Mouse (Mus musculus): ENCODE data around the gene Pogz.
"Not testable (repeated sequence)": the region's sequence is repeated elsewhere in the genome, so short reads cannot be mapped to it uniquely, and the experiment has no call there.

The Pogz gene

DNA sequence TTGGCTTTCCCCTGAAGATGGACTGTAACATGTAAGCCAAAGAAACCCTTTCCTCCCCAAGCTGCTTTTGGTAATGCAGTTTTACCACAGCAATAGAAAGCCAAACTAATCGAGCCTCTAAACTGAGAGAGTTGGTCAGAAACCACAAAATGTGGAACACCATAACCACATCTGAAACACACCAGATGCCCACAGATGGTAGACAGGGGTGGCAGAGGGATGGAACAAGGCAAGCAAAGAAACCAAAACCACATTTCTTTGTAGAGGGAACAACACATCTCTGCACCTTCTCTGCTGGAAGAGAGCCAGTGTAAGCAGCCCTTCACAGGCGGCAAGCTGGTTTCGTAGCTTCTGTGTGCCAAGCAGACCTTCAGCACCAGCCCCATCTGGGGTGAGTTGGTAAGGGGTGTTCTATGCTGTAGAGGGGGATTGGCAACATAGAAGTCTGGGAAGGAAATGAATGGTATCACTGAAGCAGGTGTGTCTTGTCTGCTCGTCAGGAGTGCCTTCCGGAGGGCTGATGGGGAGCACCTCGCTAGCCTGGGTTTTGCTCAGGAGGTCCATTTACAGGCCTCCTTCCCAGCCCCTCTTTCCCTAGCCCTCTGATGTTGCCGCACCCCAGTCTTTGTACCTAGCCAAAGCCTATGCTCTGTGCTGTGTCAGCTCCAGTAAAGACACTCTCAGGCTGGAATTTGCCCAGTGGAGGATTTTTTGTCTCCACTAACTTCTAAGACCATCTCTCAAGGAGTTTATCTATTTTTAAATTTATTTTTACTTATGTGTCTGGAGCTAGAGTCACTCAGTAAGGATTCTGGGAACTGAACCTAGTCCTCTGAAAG, 78.8 kb downstream of the Pogz start:
- no peak for DNase-seq (ENCODE audit: low spot score)

DNA sequence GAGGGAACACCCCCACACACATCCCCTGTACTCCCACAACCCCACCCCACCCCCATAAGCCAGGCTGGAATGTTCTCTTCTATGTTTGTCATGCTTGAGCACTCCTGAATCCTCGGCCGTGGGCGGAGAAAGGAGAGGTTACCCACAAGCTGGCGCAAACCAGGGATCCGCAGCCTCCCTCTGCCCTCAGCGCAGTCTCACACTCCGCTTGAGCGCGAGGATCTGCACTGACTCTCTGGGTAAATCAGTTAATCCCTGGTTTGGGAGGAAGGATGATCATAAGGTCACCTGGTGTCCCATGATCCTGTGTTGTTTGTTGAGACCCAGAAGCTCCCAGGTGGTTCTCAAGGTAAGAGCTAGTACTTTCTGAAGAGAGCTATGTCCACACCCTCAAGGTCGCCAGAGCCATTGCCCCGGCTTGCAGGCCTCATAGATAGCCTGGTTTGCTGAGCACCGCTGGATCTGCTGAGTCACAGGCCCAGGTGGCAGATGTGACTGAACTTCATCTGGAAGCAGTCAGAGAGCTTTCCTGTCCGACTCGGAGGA, 80.5 kb downstream of the Pogz start:
- DNase-seq (ENCODE audit: low spot score), result no peak

DNA sequence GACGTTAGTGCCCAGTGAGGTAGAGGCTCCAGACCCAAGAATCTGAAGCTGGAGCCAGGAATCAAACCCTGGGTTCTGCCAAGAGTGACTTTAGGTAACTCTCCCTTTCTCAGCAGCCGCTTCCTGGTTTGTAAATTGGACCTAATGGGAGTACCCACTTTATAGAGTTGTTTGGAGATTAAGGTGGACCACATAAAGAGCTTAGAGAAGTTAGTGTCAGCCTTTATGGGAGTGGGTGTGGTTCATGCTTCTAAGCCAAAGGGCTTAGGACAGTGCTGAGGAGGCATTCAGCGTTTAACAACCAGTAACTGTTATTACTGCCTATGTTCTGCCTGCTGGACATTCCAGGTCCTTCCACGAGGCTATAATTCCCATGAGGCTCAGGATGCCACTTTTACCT, 81.5 kb downstream of the Pogz start:
- DNase-seq (ENCODE audit: low spot score), result no peak

DNA sequence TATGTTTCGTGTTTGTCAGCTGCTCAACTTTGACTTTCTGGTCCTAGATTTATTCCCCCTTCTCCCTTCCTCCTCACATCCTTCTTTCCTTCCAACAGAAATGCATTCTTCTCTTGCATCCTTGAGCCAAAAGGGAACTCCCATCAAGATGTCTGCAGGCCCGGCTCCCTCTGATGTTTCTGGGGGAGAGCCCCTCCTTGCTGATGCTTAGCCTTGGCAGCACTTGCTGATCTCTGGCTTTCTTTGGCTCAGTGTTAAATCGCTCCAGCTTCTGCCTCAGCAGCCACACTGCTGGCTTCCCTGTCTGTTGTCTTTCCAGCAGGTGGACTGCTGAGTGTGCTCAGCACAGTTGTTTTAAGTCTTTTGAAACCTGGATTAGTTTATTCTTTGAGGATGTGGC, 83.7 kb downstream of the Pogz start:
- no peak for DNase-seq (ENCODE audit: low spot score)

DNA sequence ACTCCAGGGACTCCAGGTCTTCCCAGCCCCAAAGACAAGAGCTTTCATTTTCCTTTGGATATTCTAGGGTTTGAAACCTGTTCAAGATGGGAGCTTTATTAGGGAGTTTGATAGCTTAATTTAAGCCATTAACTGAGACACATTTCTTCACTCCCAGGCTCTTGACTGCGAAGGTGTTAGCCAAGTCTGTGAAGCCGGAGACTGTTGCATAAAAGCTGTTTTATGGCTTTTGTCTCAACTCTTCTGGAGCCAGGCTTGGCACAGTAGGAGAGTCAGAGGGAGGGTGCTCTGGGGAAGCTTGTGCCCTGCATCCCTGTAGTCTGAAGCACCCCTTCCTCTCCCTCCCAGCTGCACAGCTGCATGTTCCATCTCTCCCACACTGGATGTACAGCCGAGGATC, 85.0 kb downstream of the Pogz start:
- no peak for DNase-seq (ENCODE audit: low spot score)

DNA sequence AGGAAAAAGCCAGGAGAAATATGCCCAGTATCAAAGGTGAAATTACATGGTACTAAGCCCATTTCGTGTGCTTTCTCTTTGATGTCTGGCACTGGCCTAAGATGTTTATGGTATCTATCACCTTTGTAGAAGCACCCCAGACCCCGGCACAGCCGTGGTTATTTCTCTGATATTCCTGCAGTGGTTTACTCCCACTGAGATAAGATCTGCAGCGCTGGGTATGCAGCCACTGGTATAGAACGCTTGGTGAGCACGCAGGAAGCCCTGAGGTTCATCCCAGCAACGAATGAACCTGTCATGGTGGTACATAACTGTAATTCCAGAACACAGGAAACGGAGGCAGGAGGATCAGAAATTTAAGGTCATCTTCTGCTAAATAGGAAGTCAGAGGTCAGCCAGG, 87.3 kb downstream of the Pogz start:
- DNase-seq (ENCODE audit: low spot score), result no peak

DNA sequence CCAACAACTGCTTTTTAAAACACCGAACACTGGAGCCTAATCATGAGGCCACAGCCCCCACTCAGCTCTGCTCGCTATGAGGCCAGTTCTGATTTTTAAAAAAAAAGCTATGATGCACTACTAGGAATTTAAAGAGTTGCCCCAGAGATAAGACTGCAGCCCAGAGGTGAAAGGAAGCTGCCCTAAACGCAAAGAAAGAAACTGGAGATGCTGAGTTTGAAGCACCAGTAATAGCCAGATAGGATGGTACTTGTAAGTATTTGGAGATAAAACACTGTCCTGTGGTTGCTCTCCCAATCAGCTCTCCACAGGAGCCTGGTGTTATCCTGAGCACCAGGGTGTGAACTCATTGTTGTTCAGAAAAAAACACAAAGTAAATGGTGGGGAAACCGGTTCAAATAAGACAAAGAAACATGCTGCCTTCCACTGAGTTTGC, 89.0 kb downstream of the Pogz start:
- not testable (repeated sequence) for DNase-seq (ENCODE audit: low spot score)

DNA sequence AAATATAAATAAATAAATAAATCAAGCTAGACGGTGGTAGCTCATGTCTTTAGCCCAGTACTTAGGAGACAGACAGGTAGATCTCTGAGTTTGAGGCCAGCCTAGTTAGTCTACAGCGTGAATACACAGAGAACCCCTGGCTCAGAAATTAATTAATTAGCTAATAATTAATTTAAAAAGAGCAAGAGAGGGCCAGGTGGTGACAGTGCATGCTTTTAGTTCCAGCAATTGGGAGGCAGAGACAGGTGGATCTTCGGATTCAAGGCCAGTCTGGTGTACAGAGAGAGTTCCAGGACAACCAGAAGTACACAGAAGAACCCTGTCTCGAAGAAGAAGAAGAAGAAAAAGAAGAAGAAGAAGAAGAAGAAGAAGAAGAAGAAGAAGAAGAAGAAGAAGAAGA, 91.6 kb downstream of the Pogz start:
- DNase-seq (ENCODE audit: low spot score), result not testable (repeated sequence)

DNA sequence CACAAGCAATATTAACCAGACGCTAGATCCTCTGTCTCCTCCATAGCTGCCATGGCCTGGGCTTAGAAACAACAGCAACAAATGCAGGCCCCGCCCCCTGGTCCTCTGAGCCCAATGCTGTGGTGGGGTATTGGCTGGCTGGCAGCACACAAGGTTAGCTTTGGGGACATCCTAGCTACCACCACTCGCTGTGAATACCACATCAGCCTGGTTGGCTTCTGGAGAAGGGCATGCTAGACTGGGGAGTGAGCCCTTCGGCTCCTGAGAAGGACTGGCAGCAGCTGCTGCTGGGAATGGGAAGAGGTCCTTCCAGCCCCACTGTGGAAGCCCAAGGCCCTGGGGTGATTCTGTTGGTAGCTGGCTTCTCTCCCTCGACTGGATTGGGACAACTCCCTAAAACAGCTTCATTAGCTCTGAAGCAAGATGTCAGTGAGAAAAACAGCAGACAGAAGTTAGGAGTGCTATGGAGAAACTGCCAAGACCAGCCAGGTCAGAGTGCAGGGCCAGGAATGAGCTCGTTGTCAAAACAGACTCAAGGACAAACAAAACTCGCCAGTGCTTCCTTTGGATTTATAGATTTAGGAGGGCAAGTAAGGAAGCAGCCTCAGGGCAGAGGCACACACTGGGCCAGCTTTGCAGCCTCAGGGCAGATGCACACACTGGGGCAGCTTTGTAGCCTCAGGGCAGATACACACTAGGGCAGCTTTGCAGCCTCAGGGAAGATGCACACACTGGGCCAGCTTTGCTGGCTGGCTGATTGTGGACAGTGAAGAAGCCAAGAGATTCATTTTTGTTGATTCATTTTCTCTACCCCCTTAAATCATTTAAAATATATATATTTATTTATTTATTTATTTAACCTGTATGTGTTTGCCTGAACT, 93.3 kb downstream of the Pogz start:
- DNase-seq (ENCODE audit: low spot score), result not testable (repeated sequence)

DNA sequence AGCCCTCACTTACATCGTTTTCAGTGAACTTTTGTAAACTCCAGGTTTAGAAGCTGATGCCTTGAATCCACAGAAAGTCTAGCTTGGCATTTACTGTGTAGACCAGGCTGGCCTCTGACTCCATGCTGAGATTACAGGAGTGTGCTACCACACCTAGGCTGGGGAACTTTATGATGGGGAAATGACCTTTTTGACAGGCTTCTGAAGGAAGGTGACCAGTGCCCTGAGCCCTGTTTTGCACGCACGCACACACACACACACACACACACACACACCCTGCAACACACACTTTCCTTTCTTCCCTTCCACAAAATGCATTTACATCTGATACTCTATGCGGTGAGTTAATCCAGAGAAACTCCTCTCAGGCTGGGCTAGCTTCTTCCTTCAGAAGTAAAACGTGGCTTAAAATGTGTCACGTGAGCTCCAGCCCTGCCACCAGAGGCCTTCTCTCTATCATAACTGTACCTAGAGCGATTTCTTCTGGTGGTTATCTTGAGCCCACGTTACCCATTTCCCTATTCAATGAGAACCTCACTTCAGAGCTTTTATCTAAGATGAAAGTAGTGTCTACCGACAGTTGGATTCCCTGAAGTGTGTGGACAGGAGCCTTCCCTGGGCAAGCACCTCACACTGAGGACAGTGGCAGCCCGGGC, 94.2 kb downstream of the Pogz start:
- DNase-seq (ENCODE audit: low spot score), result not testable (repeated sequence)
